17 mouse cellular contexts compared by ENCODE assay signal in the genomic region with DNA sequence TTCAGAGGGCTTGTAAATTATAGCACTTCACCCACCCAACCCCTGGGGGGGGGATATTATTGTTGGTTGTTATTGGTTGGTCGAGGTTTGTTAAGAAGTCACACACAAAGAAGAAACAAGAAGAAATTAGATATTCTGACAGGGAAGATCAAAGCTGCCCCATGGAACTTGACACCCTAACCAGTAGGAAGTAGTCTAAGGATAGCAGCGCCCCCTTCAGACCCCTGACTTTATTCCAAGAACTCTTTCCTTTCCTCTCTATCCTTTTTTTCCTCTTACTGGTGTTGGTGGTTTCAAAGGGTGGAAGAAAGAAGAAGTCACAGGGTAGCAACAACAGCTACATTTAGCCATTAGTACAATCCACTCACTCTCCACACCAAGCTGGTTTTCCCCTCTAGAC. TPM values are rescaled to one million over a fixed set of nuclear protein-coding genes. Genes with fewer than 3 reads are reported as not detected.
"Had no signal": no experiment of that assay in that cellular context is flagged by ENCODE, and none has a peak within 500 bp of the region (broad histone marks: within the 10 kb centered on the region; RNA-seq: fewer than 3 reads in every experiment).

No protein-coding gene starts in this region.

- H3K4me3 ChIP-seq: limb, embryonic 15.5 days; liver, embryonic 12.5 days; midbrain, embryonic 12.5 days; neural tube, embryonic 13.5 days; stomach, embryonic 15.5 days had no signal

- H3K4me1 ChIP-seq: limb, embryonic 15.5 days; midbrain, embryonic 12.5 days; neural tube, embryonic 13.5 days; stomach, embryonic 15.5 days had no signal

- H3K27me3 ChIP-seq: limb, embryonic 15.5 days; liver, embryonic 12.5 days; midbrain, embryonic 12.5 days; neural tube, embryonic 13.5 days; stomach, embryonic 15.5 days had no signal

- H3K27ac ChIP-seq: limb, embryonic 15.5 days; liver, embryonic 12.5 days; midbrain, embryonic 12.5 days; neural tube, embryonic 13.5 days; stomach, embryonic 15.5 days had no signal

- H3K9ac ChIP-seq: limb, embryonic 15.5 days; liver, embryonic 12.5 days; lung, embryonic 14.5 days; midbrain, embryonic 12.5 days; neural tube, embryonic 13.5 days; stomach, embryonic 15.5 days had no signal

- H3K4me2 ChIP-seq: limb, embryonic 15.5 days; liver, embryonic 12.5 days; lung, embryonic 14.5 days; midbrain, embryonic 12.5 days; neural tube, embryonic 13.5 days; stomach, embryonic 15.5 days had no signal

- DNase-seq: layer of hippocampus, adult 9-11 months; layer of hippocampus, postnatal 36 days; lung, embryonic 14.5 days; lung, postnatal 14 days; retina, postnatal 1 day; right cerebral cortex, postnatal 4 days; spleen, adult 18-20 months; thymus, postnatal 36 days had no signal

- H3K9me3 ChIP-seq: limb, embryonic 15.5 days; liver, embryonic 12.5 days; midbrain, embryonic 12.5 days; neural tube, embryonic 13.5 days; stomach, embryonic 15.5 days had no signal

- ATAC-seq: liver, embryonic 12.5 days; midbrain, embryonic 16.5 days had no signal

RNA-seq across cellular contexts. Expression of a gene that starts 45.3 kb away (rescaled TPM):
- polyA plus RNA-seq: intestine, embryonic 14.5 days; limb, embryonic 11.5 days; limb, embryonic 15.5 days; liver, embryonic 12.5 days; lung, embryonic 14.5 days; midbrain, embryonic 12.5 days; midbrain, embryonic 16.5 days; neural tube, embryonic 13.5 days; stomach, embryonic 15.5 days; thymus, postnatal 0 days had no signal
